Mouse (Mus musculus) liver, adult 2 months (tissue): ENCODE measurements around the gene Zkscan14. TPM values are rescaled to one million over a fixed set of nuclear protein-coding genes. Genes with fewer than 3 reads are reported as not detected.

Experiments used
- DNase-seq: peaks from one replicate; pipeline ENCODE4 v3.0.0-alpha.2; 2011; ENCODE audit warnings: low read depth, low spot score; ENCODE audit errors: extremely low read depth
- H3K27ac ChIP-seq: fragments of 200-500 bp; replicated peaks from 2 replicates; pipeline ENCODE4 v1.5.1; 2012; ENCODE audit warnings: low read depth, mild to moderate bottlenecking, control low read depth, inconsistent platforms, low read length; ENCODE audit not compliant: insufficient read depth
- H3K27me3 ChIP-seq: fragments of 200-500 bp; 2 replicates; pipeline ENCODE4 v1.6.1; 2012; ENCODE audit warnings: mild to moderate bottlenecking, moderate library complexity, low read length, inconsistent platforms; ENCODE audit not compliant: control insufficient read depth, insufficient read depth
- H3K36me3 ChIP-seq: fragments of 200-500 bp; 2 replicates; pipeline ENCODE4 v1.6.1; 2012; ENCODE audit warnings: low read length, inconsistent platforms; ENCODE audit not compliant: control insufficient read depth, insufficient read depth
- H3K4me1 ChIP-seq: fragments of 200-500 bp; 2 replicates; pipeline ENCODE4 v1.6.1; 2011; ENCODE audit warnings: low read length; ENCODE audit not compliant: control insufficient read depth, insufficient read depth
- H3K4me3 ChIP-seq: fragments of 200-500 bp; 2 replicates; pipeline ENCODE4 v1.5.1; 2011; ENCODE audit warnings: low read depth, mild to moderate bottlenecking, control low read depth, low read length, moderate library complexity; ENCODE audit not compliant: insufficient read depth
- H3K79me2 ChIP-seq: fragments of 200-500 bp; 2 replicates; pipeline ENCODE4 v1.6.1; 2012; ENCODE audit warnings: inconsistent platforms, mild to moderate bottlenecking, low read length, moderate library complexity; ENCODE audit not compliant: control insufficient read depth, insufficient read depth
- H3K9ac ChIP-seq: fragments of 200-500 bp; 2 replicates; pipeline ENCODE4 v1.6.1; 2012; ENCODE audit warnings: low read depth, mild to moderate bottlenecking, control low read depth, inconsistent platforms, low read length
- CTCF ChIP-seq: fragments of 200-500 bp; IDR thresholded peaks from 2 replicates; pipeline ENCODE4 v1.5.1; 2011; ENCODE audit warnings: low read depth, low read length, control low read depth
- POLR2A ChIP-seq: fragments of 200-500 bp; IDR thresholded peaks from 2 replicates; pipeline ENCODE4 v1.6.1; 2011; ENCODE audit warnings: low read length, control low read depth; ENCODE audit not compliant: insufficient read depth; ENCODE audit errors: extremely low read depth
- WGBS: fragments of 180-500 bp; shearing (Covaris S2); methylation state at CpG from one replicate; pipeline ENCODE4 v1.1.7; 2018; 5-methylcytosine and 5-hydroxymethylcytosine counted together
- polyA plus RNA-seq: library from polyadenylated mRNA; depleted of rRNA; stranded (reverse); fragments of >200 nt; gene quantifications from 2 replicates; pipeline ENCODE4 v1.2.3, GENCODE M21; 2012
- total RNA-seq: library from RNA; depleted of rRNA; stranded (reverse); fragments of >200 nt; gene quantifications from 2 replicates; pipeline ENCODE4 v1.2.3, GENCODE M21; 2014

The Zkscan14 gene
- total and polyA plus RNA-seq, 2 experiments = 1.8 to 8.5 TPM

DNA sequence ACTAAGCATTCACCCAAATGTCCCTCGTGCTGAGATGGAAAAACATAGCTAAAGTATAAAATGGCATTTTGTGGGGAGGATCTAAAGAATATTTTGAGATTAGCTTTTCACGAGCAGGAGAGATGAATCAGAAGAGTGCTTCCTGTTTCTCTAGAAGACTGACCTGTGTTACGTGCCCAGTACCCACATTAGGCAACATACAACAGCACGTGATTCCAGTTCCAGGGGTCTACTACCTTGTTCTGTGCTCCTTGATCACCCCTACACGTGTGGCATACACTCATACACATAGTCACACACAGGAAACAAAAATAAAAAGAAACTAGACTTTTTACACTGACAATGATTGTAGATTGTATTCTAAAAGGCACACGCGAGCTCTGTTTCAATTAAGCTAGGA lies 1.3 kb downstream of the Zkscan14 start:
- Histone ChIP-seq H3K27me3 (no peaks in the 10 kb centered on the region), H3K9ac (0 out of 2 replicates have a peak overlapping the region, but pooled peaks have one; percentile 19), H3K79me2 (peaks cover 8% of the 10 kb centered on the region; the same call in 1 of the 2 replicates), H3K27ac (no peak overlapping the region), H3K4me3 (no peak overlapping the region), H3K4me1 (peaks cover 7% of the 10 kb centered on the region; the same call in 1 of the 2 replicates), H3K36me3 (peaks cover 21% of the 10 kb centered on the region)
- no peak for DNase-seq
- TF ChIP-seq POLR2A = no peak
- TF ChIP-seq CTCF = no peak
- WGBS = 73% methylated on average over 7 of the region's 7 CpGs

DNA sequence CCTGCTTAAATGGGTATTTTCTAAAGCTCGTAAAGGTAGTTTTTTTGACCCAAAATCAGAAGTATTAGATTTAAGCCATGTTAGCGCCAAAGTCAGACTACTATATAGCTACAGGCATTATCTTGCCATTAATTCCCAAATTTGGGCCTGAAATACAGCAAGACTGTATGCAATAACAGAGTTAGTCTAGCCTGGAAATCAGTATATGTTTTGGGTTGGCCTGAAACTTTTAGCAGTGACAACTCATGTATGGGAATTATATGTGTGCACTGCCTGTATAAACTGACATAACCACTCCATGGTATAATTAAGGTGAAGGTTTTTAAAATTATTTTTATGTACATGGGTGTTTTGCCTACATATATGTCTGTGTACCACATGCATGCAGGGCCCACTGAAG lies 9.7 kb downstream of the Zkscan14 start, which contains the start of gene Atp5j2:
TSS of gene Atp5j2 (minus strand) at position 101 of the 400 bp plus-strand sequence.
- Histone ChIP-seq H3K79me2 (peaks cover 26% of the 10 kb centered on the region; the same call in 1 of the 2 replicates), H3K27ac (peak within 1 kb of the TSS; percentile 94), H3K27me3 (no peaks in the 10 kb centered on the region), H3K9ac (peak within 1 kb of the TSS; percentile 80), H3K4me3 (peak within 1 kb of the TSS; percentile 72), H3K36me3 (peaks cover 27% of the 10 kb centered on the region), H3K4me1 (peaks cover 18% of the 10 kb centered on the region)
- WGBS = 100% methylated on average over 2 of the region's 2 CpGs
- DNase-seq = no peak
- no peak for TF ChIP-seq CTCF
- TF ChIP-seq POLR2A = no peak

DNA sequence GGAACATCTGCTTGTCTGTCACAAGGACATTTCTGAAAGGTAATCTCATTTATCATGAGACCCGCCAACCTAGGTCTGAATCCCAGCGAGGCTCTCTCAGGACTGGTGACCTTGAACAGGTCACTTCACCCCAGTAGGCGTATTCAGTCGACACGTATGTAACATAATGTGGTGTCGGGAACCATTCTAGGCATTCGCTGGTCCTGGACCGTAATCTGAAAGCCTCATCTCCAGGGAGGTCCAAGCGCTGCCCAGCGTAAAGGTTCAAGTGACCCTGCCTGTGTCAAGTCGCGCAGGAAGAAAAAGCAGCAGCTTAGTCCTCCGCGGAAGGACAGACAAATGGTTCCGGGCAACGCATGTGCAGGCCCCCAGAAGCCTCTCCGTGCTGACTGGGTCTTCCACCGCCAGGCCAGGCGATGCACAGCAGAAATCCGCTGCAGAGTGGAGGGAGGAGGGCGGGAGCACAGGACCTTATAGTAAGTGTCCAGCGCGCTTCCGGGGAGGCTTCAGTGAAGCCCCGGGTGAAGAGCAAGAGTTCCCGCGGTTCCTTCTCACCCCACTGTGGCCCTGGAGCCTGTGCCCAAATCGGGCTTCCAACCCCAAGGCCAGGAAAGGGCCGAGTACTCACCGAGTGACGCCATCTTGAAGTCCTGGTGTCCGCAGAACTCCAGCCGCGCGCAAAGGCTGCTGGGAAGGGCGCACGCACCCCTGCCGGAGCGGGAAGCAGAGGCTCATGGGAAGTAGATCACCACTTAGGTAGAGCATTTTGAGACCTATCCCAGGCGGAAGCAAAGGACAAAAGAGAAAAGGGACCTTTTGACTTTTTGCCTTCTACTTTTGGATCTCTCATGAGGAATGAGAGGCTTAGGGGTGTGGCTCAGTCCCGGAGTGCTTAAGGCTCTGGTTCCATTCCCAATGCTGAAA lies 10.5 kb downstream of the Zkscan14 start:
- TF ChIP-seq POLR2A (peak; percentile 65; the same call in 1 of the 2 replicates), CTCF (no peak)
- Histone ChIP-seq H3K4me3 (peak overlapping the region; percentile 72), H3K9ac (peak overlapping the region; percentile 80), H3K4me1 (peaks cover 24% of the 10 kb centered on the region), H3K79me2 (peaks cover 26% of the 10 kb centered on the region; the same call in 1 of the 2 replicates), H3K27me3 (no peaks in the 10 kb centered on the region), H3K36me3 (peaks cover 22% of the 10 kb centered on the region), H3K27ac (peak overlapping the region; percentile 94)
- peak; percentile 89 for DNase-seq
- WGBS = under 1% methylated on average over 41 of the region's 41 CpGs

DNA sequence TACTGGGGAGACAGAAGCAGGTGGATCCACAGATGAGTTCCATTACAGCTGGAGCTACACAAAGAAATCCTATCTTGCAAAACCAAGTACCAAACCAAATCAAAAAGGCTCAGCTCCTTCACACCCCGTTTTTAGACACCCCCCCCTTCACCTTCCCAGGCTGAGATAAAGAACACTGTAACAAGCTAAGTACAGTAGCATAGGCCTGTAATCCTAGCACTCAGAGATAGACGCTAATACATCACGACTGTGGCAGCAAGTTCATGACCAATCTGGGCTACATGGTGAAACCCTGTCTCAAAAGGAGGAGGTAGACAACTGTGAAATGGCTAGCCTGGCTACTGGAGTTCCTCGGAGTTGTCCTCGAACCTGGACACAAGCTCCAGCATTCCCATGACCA lies 11.3 kb downstream of the Zkscan14 start:
- no peak for TF ChIP-seq CTCF
- no peak for TF ChIP-seq POLR2A
- Histone ChIP-seq H3K27ac (peak overlapping the region; percentile 94), H3K4me3 (peak overlapping the region; percentile 72), H3K27me3 (no peaks in the 10 kb centered on the region), H3K4me1 (peaks cover 26% of the 10 kb centered on the region), H3K79me2 (peaks cover 26% of the 10 kb centered on the region; the same call in 1 of the 2 replicates), H3K36me3 (peaks cover 19% of the 10 kb centered on the region), H3K9ac (peak overlapping the region; percentile 80)
- WGBS = 9% methylated on average over 5 of the region's 5 CpGs
- no peak for DNase-seq

DNA sequence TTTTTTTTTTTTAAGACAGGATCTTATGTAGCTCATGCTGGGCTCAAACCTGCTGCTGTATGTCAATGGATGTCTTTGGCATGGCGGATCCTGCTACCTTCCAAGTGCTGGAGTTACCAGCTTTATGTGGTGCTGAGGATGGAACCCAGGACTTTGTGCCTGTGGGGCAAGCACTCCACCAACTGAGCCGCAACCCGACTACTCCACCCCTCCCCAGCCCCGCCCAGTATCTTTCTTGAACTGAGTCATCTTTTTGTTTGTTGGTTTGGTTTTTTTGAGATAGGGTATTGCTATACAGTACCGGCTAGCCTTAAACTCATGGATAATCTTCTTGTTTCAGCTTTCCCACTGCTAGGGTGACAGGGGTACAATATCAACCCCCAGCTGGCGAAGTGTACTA lies 12.3 kb downstream of the Zkscan14 start:
- H3K27me3 ChIP-seq = no peaks in the 10 kb centered on the region
- H3K4me1 ChIP-seq = peaks cover 26% of the 10 kb centered on the region
- peaks cover 12% of the 10 kb centered on the region for H3K36me3 ChIP-seq
- H3K27ac ChIP-seq = no peak overlapping the region
- H3K9ac ChIP-seq = no peak overlapping the region
- H3K79me2 ChIP-seq = peaks cover 26% of the 10 kb centered on the region; the same call in 1 of the 2 replicates
- no peak for DNase-seq
- TF ChIP-seq POLR2A = no peak
- TF ChIP-seq CTCF = no peak
- 92% methylated on average over 6 of the region's 6 CpGs for WGBS
- no peak overlapping the region for H3K4me3 ChIP-seq
